Mouse (Mus musculus): ENCODE data around the gene Ddi2. TPM values are rescaled to one million over a fixed set of nuclear protein-coding genes. Genes with fewer than 3 reads are reported as not detected.
A peak's percentile ranks its signal among the peaks of the same experiment; 100 is the strongest.
"Not testable (repeated sequence)": the region's sequence is repeated elsewhere in the genome, so short reads cannot be mapped to it uniquely, and the experiment has no call there.

Ddi2 gene
- polyA plus RNA-seq (2012; rRNA removed) = 15.4 and 21.2 TPM in 2 replicates

DNA sequence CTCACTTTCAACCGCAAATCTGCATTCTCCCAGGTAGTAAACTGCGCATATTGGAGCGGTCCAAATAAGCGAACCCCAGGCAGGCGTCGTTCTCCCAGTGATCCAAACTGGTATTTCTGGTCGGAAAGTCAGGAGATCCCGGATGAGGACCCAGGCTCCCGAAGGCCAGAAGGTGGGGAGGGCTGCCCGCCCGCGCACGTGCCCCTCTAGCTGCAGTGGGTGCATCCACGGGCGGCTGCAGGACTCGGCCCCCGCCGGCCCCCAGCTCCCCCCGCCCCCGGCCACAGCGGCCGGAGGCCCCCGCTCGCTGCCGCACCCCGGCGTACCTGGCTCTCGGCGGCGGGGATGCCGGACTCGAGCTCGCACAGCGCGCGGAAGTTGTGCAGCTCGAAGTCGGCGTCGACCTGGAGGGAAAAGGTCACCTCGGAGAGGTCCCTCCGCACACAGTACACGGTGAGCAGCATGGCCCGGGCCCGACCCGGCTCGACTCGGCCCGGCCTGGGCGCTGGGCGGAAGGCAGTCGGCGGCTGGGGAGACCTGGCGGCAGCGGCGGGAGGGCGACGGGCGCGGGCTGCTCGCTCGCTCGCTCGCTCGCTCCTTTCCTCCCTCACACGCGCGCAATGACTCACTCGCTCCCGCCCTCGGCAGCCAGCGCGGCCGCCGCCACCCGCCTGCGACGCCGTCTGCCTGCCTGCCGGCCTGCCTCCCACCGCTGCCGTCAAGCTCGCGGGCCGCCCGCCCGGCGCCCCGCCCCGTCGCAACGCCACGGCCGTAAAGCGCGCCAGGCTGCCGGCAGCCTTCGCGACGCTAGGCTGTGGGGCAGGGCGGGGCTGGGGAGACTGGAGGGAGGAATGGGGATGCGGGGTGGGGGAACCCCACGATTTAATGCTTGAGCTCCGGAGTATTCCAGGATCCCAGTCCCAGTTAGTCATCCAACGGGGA is at the start of gene Ddi2:
TSS of gene Ddi2 (minus strand) at position 689 of the 942 bp plus-strand sequence.
- peaks cover 9% of the 10 kb centered on the region; the same call in 1 of the 2 replicates for H3K36me3 ChIP-seq (ENCODE audit: control insufficient read depth, insufficient read depth, low read length)
- peak within 1 kb of the TSS; percentile 88 for H3K4me3 ChIP-seq (ENCODE audit: low read depth, low read length)
- WGBS = under 1% methylated on average over 105 of the region's 105 CpGs
- H3K27me3 ChIP-seq (ENCODE audit: control insufficient read depth, insufficient read depth, low read length) = no peaks in the 10 kb centered on the region
- H3K4me1 ChIP-seq (ENCODE audit: control insufficient read depth, insufficient read depth, insufficient read length, low read length) = peaks cover 29% of the 10 kb centered on the region
- TF ChIP-seq POLR2A (IDR thresholded peaks at IDR 0.05; ENCODE audit: low read depth, low read length) = peak; percentile 96
- no peak for TF ChIP-seq CTCF (IDR thresholded peaks at IDR 0.05; ENCODE audit: extremely low read depth, insufficient read length, insufficient replicate concordance, low read depth, low read length)
- peak within 1 kb of the TSS; percentile 96 for H3K27ac ChIP-seq (ENCODE audit: insufficient read depth, low read depth, low read length)

DNA sequence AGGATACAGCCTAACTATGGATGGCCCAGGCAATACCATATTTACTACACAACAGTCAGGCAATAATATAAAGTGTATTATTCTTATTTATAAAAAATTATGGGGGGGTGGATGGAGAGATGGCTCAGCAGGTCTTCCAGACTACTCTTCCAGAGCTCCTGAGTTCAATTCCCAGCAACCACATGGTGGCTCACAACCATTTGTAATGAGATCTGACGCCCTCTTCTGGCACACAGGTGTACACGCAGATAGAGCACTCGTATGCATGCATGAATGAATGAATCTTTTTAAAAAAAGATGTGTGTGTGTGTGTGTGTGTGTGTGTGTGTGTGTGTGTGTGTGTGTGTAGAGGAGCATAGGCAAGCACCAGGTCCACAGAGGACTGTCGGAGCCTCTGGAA is 49.8 kb upstream of the Ddi2 start:
- not testable (repeated sequence) for H3K4me1 ChIP-seq (ENCODE audit: control insufficient read depth, insufficient read depth, insufficient read length, low read length); H3K27ac ChIP-seq (ENCODE audit: insufficient read depth, low read depth, low read length); H3K27me3 ChIP-seq (ENCODE audit: control insufficient read depth, insufficient read depth, low read length); H3K4me3 ChIP-seq (ENCODE audit: low read depth, low read length)
- H3K36me3 ChIP-seq (ENCODE audit: control insufficient read depth, insufficient read depth, low read length) = peaks cover 55% of the 10 kb centered on the region
- 92% methylated on average over 4 of the region's 4 CpGs for WGBS

GRCm38 (mm10) chr4:141771823-141772222 is 48.6 kb upstream of the Ddi2 start:
- Histone ChIP-seq H3K4me1 (ENCODE audit: control insufficient read depth, insufficient read depth, insufficient read length, low read length) (0 out of 2 replicates have a peak, but pooled peaks cover 3% of the 10 kb centered on the region), H3K36me3 (ENCODE audit: control insufficient read depth, insufficient read depth, low read length) (peaks cover 58% of the 10 kb centered on the region), H3K4me3 (ENCODE audit: low read depth, low read length) (no peak overlapping the region), H3K27ac (ENCODE audit: insufficient read depth, low read depth, low read length) (no peak overlapping the region), H3K27me3 (ENCODE audit: control insufficient read depth, insufficient read depth, low read length) (no peaks in the 10 kb centered on the region)
- TF ChIP-seq POLR2A (IDR thresholded peaks at IDR 0.05; ENCODE audit: low read depth, low read length) = no peak
- TF ChIP-seq CTCF (IDR thresholded peaks at IDR 0.05; ENCODE audit: extremely low read depth, insufficient read length, insufficient replicate concordance, low read depth, low read length) = no peak
- WGBS = 86% methylated on average over 8 of the region's 8 CpGs

DNA sequence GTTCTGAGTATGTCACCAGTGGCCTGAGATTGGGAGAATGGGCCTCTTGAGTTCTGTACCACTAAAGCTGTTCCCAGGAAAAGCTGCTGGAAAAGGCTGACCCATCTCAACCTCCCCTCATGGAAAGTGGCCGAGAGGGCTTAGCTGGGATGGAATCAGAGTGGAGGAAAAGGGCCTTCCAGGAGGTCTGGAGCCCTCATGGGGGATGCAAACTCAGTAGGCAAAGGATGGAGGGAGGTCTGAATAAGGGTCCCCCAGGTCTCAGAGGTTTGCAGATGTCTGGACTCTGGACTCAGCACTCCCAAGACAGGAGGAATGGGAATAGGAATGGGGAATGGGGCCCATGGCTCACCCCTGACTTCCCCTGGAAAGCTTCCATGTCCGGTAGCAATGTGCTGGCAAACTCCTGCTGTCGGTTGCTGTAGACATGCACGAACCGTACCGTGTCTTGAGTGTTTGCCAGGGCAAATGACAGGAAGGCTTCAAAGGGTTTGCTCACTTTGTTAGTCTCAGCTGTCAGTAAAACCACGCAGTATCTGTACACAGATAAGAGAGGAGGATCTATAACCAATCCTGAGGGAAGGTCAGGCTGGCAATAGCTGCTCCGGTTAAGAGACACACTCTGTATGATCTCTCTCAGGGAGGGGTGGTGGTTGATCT is 46.4 kb upstream of the Ddi2 start:
- H3K27ac ChIP-seq (ENCODE audit: insufficient read depth, low read depth, low read length) = no peak overlapping the region
- H3K27me3 ChIP-seq (ENCODE audit: control insufficient read depth, insufficient read depth, low read length) = no peaks in the 10 kb centered on the region
- TF ChIP-seq POLR2A (IDR thresholded peaks at IDR 0.05; ENCODE audit: low read depth, low read length) = no peak
- TF ChIP-seq CTCF (IDR thresholded peaks at IDR 0.05; ENCODE audit: extremely low read depth, insufficient read length, insufficient replicate concordance, low read depth, low read length) = no peak
- WGBS = 69% methylated on average over 8 of the region's 8 CpGs
- peaks cover 3% of the 10 kb centered on the region; the same call in 1 of the 2 replicates for H3K4me1 ChIP-seq (ENCODE audit: control insufficient read depth, insufficient read depth, insufficient read length, low read length)
- H3K36me3 ChIP-seq (ENCODE audit: control insufficient read depth, insufficient read depth, low read length) = peaks cover 53% of the 10 kb centered on the region
- no peak overlapping the region for H3K4me3 ChIP-seq (ENCODE audit: low read depth, low read length)

- 74% methylated on average over 19 of the region's 19 CpGs for WGBS
- no peak overlapping the region for H3K4me3 ChIP-seq (ENCODE audit: low read depth, low read length)
- peak overlapping the region; percentile 69 for H3K27ac ChIP-seq (ENCODE audit: insufficient read depth, low read depth, low read length)
- peaks cover 61% of the 10 kb centered on the region for H3K36me3 ChIP-seq (ENCODE audit: control insufficient read depth, insufficient read depth, low read length)
- peaks cover 3% of the 10 kb centered on the region; the same call in 1 of the 2 replicates for H3K4me1 ChIP-seq (ENCODE audit: control insufficient read depth, insufficient read depth, insufficient read length, low read length)
- H3K27me3 ChIP-seq (ENCODE audit: control insufficient read depth, insufficient read depth, low read length) = no peaks in the 10 kb centered on the region
- TF ChIP-seq CTCF (IDR thresholded peaks at IDR 0.05; ENCODE audit: extremely low read depth, insufficient read length, insufficient replicate concordance, low read depth, low read length) = no peak
- no peak for TF ChIP-seq POLR2A (IDR thresholded peaks at IDR 0.05; ENCODE audit: low read depth, low read length)
These were observed 44.3 kb upstream of the Ddi2 start for GRCm38 (mm10) chr4:141767353-141768036.

DNA sequence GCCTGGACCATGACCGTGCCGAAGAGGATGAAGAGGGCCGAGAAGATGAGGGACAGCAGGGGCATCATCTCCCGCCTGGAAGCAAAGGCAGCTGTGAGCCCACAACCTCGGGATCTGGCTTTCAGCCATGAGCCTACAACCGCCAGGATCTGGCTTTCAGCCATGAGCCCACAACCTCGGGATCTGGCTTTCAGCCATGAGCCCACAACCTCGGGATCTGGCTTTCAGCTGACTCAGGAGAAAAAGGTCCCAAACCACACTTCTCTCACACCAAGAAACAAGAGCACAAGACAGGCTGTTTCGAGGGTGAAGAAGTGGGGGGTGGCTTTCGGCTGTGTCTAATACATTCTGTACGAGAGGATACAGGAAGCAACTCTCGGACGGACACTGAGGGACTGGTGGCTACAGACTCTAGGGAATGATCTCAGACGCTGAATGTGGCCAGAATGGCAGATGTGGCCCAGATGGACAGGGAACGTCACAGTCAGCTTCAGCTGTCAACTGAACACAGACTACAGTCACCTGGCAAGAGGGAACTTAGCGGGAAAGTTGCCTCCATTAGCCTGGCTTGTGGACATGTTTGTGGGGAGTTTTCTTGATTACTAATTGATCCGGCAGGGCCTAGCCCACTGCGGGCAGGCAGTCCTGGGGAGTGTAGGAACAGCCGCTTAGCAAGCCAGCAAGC is 43.6 kb upstream of the Ddi2 start:
- Histone ChIP-seq H3K4me3 (ENCODE audit: low read depth, low read length) (no peak overlapping the region), H3K4me1 (ENCODE audit: control insufficient read depth, insufficient read depth, insufficient read length, low read length) (peaks cover 3% of the 10 kb centered on the region; the same call in 1 of the 2 replicates), H3K27me3 (ENCODE audit: control insufficient read depth, insufficient read depth, low read length) (no peaks in the 10 kb centered on the region), H3K36me3 (ENCODE audit: control insufficient read depth, insufficient read depth, low read length) (peaks cover 62% of the 10 kb centered on the region), H3K27ac (ENCODE audit: insufficient read depth, low read depth, low read length) (peak overlapping the region; percentile 69)
- TF ChIP-seq POLR2A (IDR thresholded peaks at IDR 0.05; ENCODE audit: low read depth, low read length) (no peak), CTCF (IDR thresholded peaks at IDR 0.05; ENCODE audit: extremely low read depth, insufficient read length, insufficient replicate concordance, low read depth, low read length) (no peak)
- WGBS = 56% methylated on average over 19 of the region's 19 CpGs
